In genomic region chr1:128508816-128509461, GRCm38 (mm10) we compare ENCODE assay signal across 22 mouse cellular contexts.
DNase-seq lines count a peak whose midpoint lies in the region; ATAC-seq and TF ChIP-seq lines count a peak whose summit lies in the region.
"Had no signal": no experiment of that assay in that cellular context is flagged by ENCODE, and none has a peak within 500 bp of the region (broad histone marks: within the 10 kb centered on the region; RNA-seq: fewer than 3 reads in every experiment).

No protein-coding gene starts in this region.

- peak; percentile 33 for DNase-seq in heart, embryonic 10.5 days (ENCODE audit: low spot score)
- DNase-seq in heart, adult 2 months: no peak
- DNase-seq in 416B (ENCODE audit: low read depth): peak; percentile 46
- no peak for DNase-seq in CH12.LX (ENCODE audit: extremely low read depth)
- DNase-seq in skeletal muscle tissue, adult 2 months (ENCODE audit: low read depth, low spot score): peak; percentile 14
- DNase-seq: adrenal gland, adult 8-10 months; cerebellum, adult 8-10 months; cerebellum, postnatal 25 days; kidney, adult 18-20 months; liver, embryonic 13.5 days; lung, adult 2 months; lung, postnatal 10 days had no signal

- H3K36me3 ChIP-seq in heart, embryonic 10.5 days: no peaks in the 10 kb centered on the region
- no peaks in the 10 kb centered on the region for H3K36me3 ChIP-seq in heart, adult 2 months (ENCODE audit: control insufficient read depth, insufficient read depth, low read length)
- no peaks in the 10 kb centered on the region for H3K36me3 ChIP-seq in CH12.LX (replicated peaks in 1 of 2; ENCODE audit: control insufficient read depth in 1 of 2, insufficient read depth in 1 of 2, low read length in 1 of 2)
- H3K36me3 ChIP-seq: forebrain, embryonic 10.5 days; forebrain, embryonic 15.5 days; heart, embryonic 12.5 days; hindbrain, embryonic 15.5 days; limb, embryonic 15.5 days; liver, embryonic 13.5 days; midbrain, embryonic 13.5 days; stomach, embryonic 15.5 days had no signal

- TF ChIP-seq RAD21 in CH12.LX (IDR thresholded peaks at IDR 0.05; ENCODE audit: low read depth, low read length): no peak

- no peak overlapping the region for H3K27ac ChIP-seq in heart, embryonic 10.5 days
- no peak overlapping the region for H3K27ac ChIP-seq in heart, adult 2 months
- H3K27ac ChIP-seq in CH12.LX (ENCODE audit: insufficient read depth, low read depth): peak overlapping the region; percentile 65
- H3K27ac ChIP-seq: forebrain, embryonic 10.5 days; forebrain, embryonic 15.5 days; hindbrain, embryonic 15.5 days; left cerebral cortex, adult 2 months; limb, embryonic 15.5 days; liver, embryonic 13.5 days; macrophage; midbrain, embryonic 13.5 days; stomach, embryonic 15.5 days had no signal

- no peaks in the 10 kb centered on the region for H3K27me3 ChIP-seq in heart, embryonic 10.5 days (ENCODE audit: insufficient read depth, poor library complexity, severe bottlenecking)
- no peaks in the 10 kb centered on the region for H3K27me3 ChIP-seq in heart, adult 2 months (ENCODE audit: control insufficient read depth, insufficient read depth, low read length)
- H3K27me3 ChIP-seq in CH12.LX (replicated peaks): no peaks in the 10 kb centered on the region
- H3K27me3 ChIP-seq: forebrain, embryonic 15.5 days; heart, embryonic 12.5 days; hindbrain, embryonic 15.5 days; limb, embryonic 15.5 days; liver, embryonic 13.5 days; midbrain, embryonic 13.5 days; stomach, embryonic 15.5 days had no signal

- H3K4me3 ChIP-seq in heart, embryonic 10.5 days: no peak overlapping the region
- H3K4me3 ChIP-seq in heart, adult 2 months: no peak overlapping the region
- no peak overlapping the region for H3K4me3 ChIP-seq in CH12.LX (replicated peaks in 1 of 3; ENCODE audit: low read depth in 2 of 3, low read length in 2 of 3, poor library complexity in 1 of 3)
- H3K4me3 ChIP-seq: forebrain, embryonic 10.5 days; forebrain, embryonic 15.5 days; heart, embryonic 12.5 days; hindbrain, embryonic 15.5 days; left cerebral cortex, adult 2 months; limb, embryonic 15.5 days; liver, embryonic 13.5 days; midbrain, embryonic 13.5 days; stomach, embryonic 15.5 days had no signal

- H3K79me2 ChIP-seq in heart, adult 2 months (replicated peaks; ENCODE audit: control insufficient read depth, insufficient read depth, low read length): no peaks in the 10 kb centered on the region
- H3K79me2 ChIP-seq in CH12.LX (replicated peaks; ENCODE audit: control insufficient read depth, extremely low read depth, insufficient read depth, poor library complexity, severe bottlenecking): no peaks in the 10 kb centered on the region

- 70% methylated on average over 2 of the region's 2 CpGs for WGBS in heart, embryonic 10.5 days
- WGBS in heart, adult 2 months: 79% methylated on average over 2 of the region's 2 CpGs

- intact Hi-C loops in heart, adult 2 months (cut with DNase I): no loop called here

- no peak for ATAC-seq in CD4-positive, CD25-positive, alpha-beta regulatory T cell, adult 4 months
- ATAC-seq: forebrain, embryonic 15.5 days; midbrain, embryonic 13.5 days had no signal

- no peak overlapping the region for H3K9ac ChIP-seq in heart, adult 2 months (ENCODE audit: low read depth, low read length)
- peak overlapping the region; percentile 64 for H3K9ac ChIP-seq in CH12.LX (ENCODE audit: insufficient read depth, low read depth)
- H3K9ac ChIP-seq: forebrain, embryonic 15.5 days; heart, embryonic 12.5 days; hindbrain, embryonic 15.5 days; limb, embryonic 15.5 days; liver, embryonic 13.5 days; midbrain, embryonic 13.5 days; stomach, embryonic 15.5 days had no signal

- H3K4me1 ChIP-seq in heart, embryonic 10.5 days: no peaks in the 10 kb centered on the region
- no peaks in the 10 kb centered on the region for H3K4me1 ChIP-seq in heart, adult 2 months (ENCODE audit: control insufficient read depth, insufficient read depth, low read length)
- peaks cover 22 to 49% of the 10 kb centered on the region in 2 experiments for H3K4me1 ChIP-seq in CH12.LX (ENCODE audit: control insufficient read depth in 1 of 2, insufficient read depth in 2 of 2)
- H3K4me1 ChIP-seq: forebrain, embryonic 15.5 days; heart, embryonic 12.5 days; hindbrain, embryonic 15.5 days; limb, embryonic 15.5 days; liver, embryonic 13.5 days; midbrain, embryonic 13.5 days; stomach, embryonic 15.5 days had no signal

- dilution Hi-C loops in CH12.LX (cut with MboI; ENCODE audit: extremely low pct_ligation_motif_present, extremely low pct_unique_long_range_greater_than_20kb, low sequenced_read_pairs): no loop called here

- 0 out of 2 replicates have a peak overlapping the region, but pooled peaks have one; percentile 25 for H3K4me2 ChIP-seq in CH12.LX (ENCODE audit: insufficient read depth, low read depth, poor library complexity, severe bottlenecking)
- H3K4me2 ChIP-seq: forebrain, embryonic 15.5 days; heart, embryonic 12.5 days; hindbrain, embryonic 15.5 days; limb, embryonic 15.5 days; liver, embryonic 13.5 days; midbrain, embryonic 13.5 days; stomach, embryonic 15.5 days had no signal

- no peaks in the 10 kb centered on the region for H3K9me3 ChIP-seq in heart, embryonic 10.5 days
- peaks cover 14% of the 10 kb centered on the region for H3K9me3 ChIP-seq in CH12.LX (replicated peaks; ENCODE audit: low read length)
- H3K9me3 ChIP-seq: forebrain, embryonic 10.5 days; forebrain, embryonic 15.5 days; heart, embryonic 12.5 days; hindbrain, embryonic 15.5 days; limb, embryonic 15.5 days; liver, embryonic 13.5 days; midbrain, embryonic 13.5 days; stomach, embryonic 15.5 days had no signal

- TF ChIP-seq POLR2A in heart, adult 2 months (IDR thresholded peaks at IDR 0.05; ENCODE audit: insufficient read depth, low read depth, low read length): no peak
- TF ChIP-seq POLR2A in CH12.LX (IDR thresholded peaks at IDR 0.05; ENCODE audit: low read depth, low read length): no peak

- TF ChIP-seq CTCF in heart, adult 2 months (IDR thresholded peaks at IDR 0.05): no peak
- no peak for TF ChIP-seq CTCF in CH12.LX (conservative IDR thresholded peaks at IDR 0.05 in 1 of 2, IDR thresholded peaks at IDR 0.05 in 1 of 2; ENCODE audit: low read depth in 2 of 2, low read length in 2 of 2)

- in situ Hi-C loops in CH12.LX (cut with MboI; ENCODE audit: low pct_ligation_motif_present, low pct_unique_long_range_greater_than_20kb, low sequenced_read_pairs): no loop called here

- TF ChIP-seq EP300 in heart, adult 2 months (IDR thresholded peaks at IDR 0.05; ENCODE audit: insufficient read depth, low read depth, low read length): no peak
- TF ChIP-seq EP300 in CH12.LX (IDR thresholded peaks at IDR 0.05; ENCODE audit: low read length): no peak

TF ChIP-seq in CH12.LX, 34 proteins besides CTCF, POLR2A, EP300 and RAD21:
- TF ChIP-seq E2F4 (IDR thresholded peaks at IDR 0.05; ENCODE audit: insufficient replicate concordance, low read depth, low read length) (no peak), MXI1 (IDR thresholded peaks at IDR 0.05; ENCODE audit: low read depth, low read length) (no peak), UBTF (IDR thresholded peaks at IDR 0.05; ENCODE audit: low read depth, low read length) (no peak), HCFC1 (IDR thresholded peaks at IDR 0.05; ENCODE audit: low read depth, low read length) (no peak), USF1 (IDR thresholded peaks at IDR 0.05; ENCODE audit: low read depth, low read length) (no peak), TBP (conservative IDR thresholded peaks at IDR 0.05; ENCODE audit: low read depth, low read length) (no peak), NRF1 (IDR thresholded peaks at IDR 0.05; ENCODE audit: low read depth, low read length) (no peak), ZMIZ1 (IDR thresholded peaks at IDR 0.05; ENCODE audit: low read depth, low read length) (no peak), MEF2A (IDR thresholded peaks at IDR 0.05; ENCODE audit: borderline replicate concordance, low read depth, low read length) (no peak), ETS1 (conservative IDR thresholded peaks at IDR 0.05; ENCODE audit: low read depth, low read length) (no peak), RCOR1 (conservative IDR thresholded peaks at IDR 0.05; ENCODE audit: low read depth, low read length) (no peak), ZNF384 (IDR thresholded peaks at IDR 0.05; ENCODE audit: low read depth, low read length) (no peak), SIN3A (IDR thresholded peaks at IDR 0.05; ENCODE audit: low read length) (no peak), JUN (IDR thresholded peaks at IDR 0.05; ENCODE audit: insufficient read depth, low read depth, low read length) (no peak), SMC3 (IDR thresholded peaks at IDR 0.05; ENCODE audit: low read depth, low read length) (no peak), CHD1 (IDR thresholded peaks at IDR 0.05; ENCODE audit: low read depth, low read length) (no peak), ELF1 (IDR thresholded peaks at IDR 0.05; ENCODE audit: low read depth, low read length) (no peak)

Comparison
In these comparisons a context has a peak if more than half of its experiments do, and no peak if none do; other contexts are left out.
1. DNase-seq: peak in heart, embryonic 10.5 days (single experiment), 416B (single experiment) and skeletal muscle tissue, adult 2 months (single experiment); none in heart, adult 2 months (0 of 2) and CH12.LX (single experiment).